ENCODE assay signal across 21 mouse cellular contexts in genomic region chr10:127969820-127970219, GRCm38 (mm10). TPM values are rescaled to one million over a fixed set of nuclear protein-coding genes. Genes with fewer than 3 reads are reported as not detected.
DNase-seq lines count a peak whose midpoint lies in the region; ATAC-seq lines count a peak whose summit lies in the region.
"Had no signal": no experiment of that assay in that cellular context is flagged by ENCODE, and none has a peak within 500 bp of the region (broad histone marks: within the 10 kb centered on the region; RNA-seq: fewer than 3 reads in every experiment).

No protein-coding gene starts in this region.

- H3K9me3 ChIP-seq in kidney, embryonic 15.5 days (replicated peaks) = no peaks in the 10 kb centered on the region
- no peaks in the 10 kb centered on the region for H3K9me3 ChIP-seq in kidney, embryonic 16.5 days (ENCODE audit: low read length)
- H3K9me3 ChIP-seq in embryonic facial prominence, embryonic 13.5 days = no peaks in the 10 kb centered on the region
- H3K9me3 ChIP-seq in liver, embryonic 13.5 days (replicated peaks) = no peaks in the 10 kb centered on the region
- no peaks in the 10 kb centered on the region for H3K9me3 ChIP-seq in stomach, embryonic 15.5 days
- H3K9me3 ChIP-seq: forebrain, embryonic 13.5 days; limb, embryonic 15.5 days; midbrain, embryonic 12.5 days had no signal

- no peak overlapping the region for H3K4me3 ChIP-seq in kidney, embryonic 15.5 days (replicated peaks)
- H3K4me3 ChIP-seq in kidney, embryonic 16.5 days (ENCODE audit: low read length) = no peak overlapping the region
- no peak overlapping the region for H3K4me3 ChIP-seq in embryonic facial prominence, embryonic 13.5 days
- H3K4me3 ChIP-seq in liver, embryonic 13.5 days (replicated peaks) = no peak overlapping the region
- no peak overlapping the region for H3K4me3 ChIP-seq in stomach, embryonic 15.5 days (replicated peaks)
- H3K4me3 ChIP-seq: forebrain, embryonic 13.5 days; gastrocnemius, adult 2 months; limb, embryonic 15.5 days; midbrain, embryonic 12.5 days had no signal

- H3K27ac ChIP-seq in kidney, embryonic 15.5 days = 0 out of 2 replicates have a peak overlapping the region, but pooled peaks have one; percentile 37
- H3K27ac ChIP-seq in kidney, embryonic 16.5 days (ENCODE audit: low read length) = no peak overlapping the region
- peak overlapping the region; percentile 44 for H3K27ac ChIP-seq in embryonic facial prominence, embryonic 13.5 days
- H3K27ac ChIP-seq in liver, embryonic 13.5 days = peak overlapping the region; percentile 10; the same call in 1 of the 2 replicates
- H3K27ac ChIP-seq in stomach, embryonic 15.5 days = peak overlapping the region; percentile 61; the same call in 1 of the 2 replicates
- H3K27ac ChIP-seq: forebrain, embryonic 13.5 days; gastrocnemius, adult 2 months; midbrain, embryonic 12.5 days had no signal

- no peak for DNase-seq in liver, embryonic 13.5 days
- no peak for DNase-seq in cerebellum, postnatal 36 days
- DNase-seq in layer of hippocampus, postnatal 10 days (ENCODE audit: low spot score in 2 of 2) = no peak
- DNase-seq: B cell, adult 2 months; cerebellum, postnatal 25 days; gastrocnemius, adult 2 months; heart, postnatal 10 days; kidney, adult 11 months; lung, postnatal 36 days had no signal

- H3K36me3 ChIP-seq in kidney, embryonic 15.5 days = no peaks in the 10 kb centered on the region
- no peaks in the 10 kb centered on the region for H3K36me3 ChIP-seq in kidney, embryonic 16.5 days (ENCODE audit: insufficient read depth, low read length)
- H3K36me3 ChIP-seq in embryonic facial prominence, embryonic 13.5 days = no peaks in the 10 kb centered on the region
- H3K36me3 ChIP-seq in liver, embryonic 13.5 days = no peaks in the 10 kb centered on the region
- H3K36me3 ChIP-seq in stomach, embryonic 15.5 days = no peaks in the 10 kb centered on the region
- H3K36me3 ChIP-seq: limb, embryonic 15.5 days; midbrain, embryonic 12.5 days had no signal

- H3K4me2 ChIP-seq in kidney, embryonic 15.5 days = no peak overlapping the region
- H3K4me2 ChIP-seq in kidney, embryonic 16.5 days (replicated peaks; ENCODE audit: low read depth, low read length) = no peak overlapping the region
- 0 out of 2 replicates have a peak overlapping the region, but pooled peaks have one; percentile 11 for H3K4me2 ChIP-seq in embryonic facial prominence, embryonic 13.5 days
- no peak overlapping the region for H3K4me2 ChIP-seq in liver, embryonic 13.5 days
- no peak overlapping the region for H3K4me2 ChIP-seq in stomach, embryonic 15.5 days
- H3K4me2 ChIP-seq: forebrain, embryonic 13.5 days; limb, embryonic 15.5 days; midbrain, embryonic 12.5 days had no signal

- H3K4me1 ChIP-seq in kidney, embryonic 15.5 days = peaks cover 8% of the 10 kb centered on the region
- H3K4me1 ChIP-seq in kidney, embryonic 16.5 days (ENCODE audit: insufficient read depth, low read length) = 0 out of 2 replicates have a peak, but pooled peaks cover 2% of the 10 kb centered on the region
- H3K4me1 ChIP-seq in embryonic facial prominence, embryonic 13.5 days = peaks cover 19% of the 10 kb centered on the region
- peaks cover 15% of the 10 kb centered on the region for H3K4me1 ChIP-seq in liver, embryonic 13.5 days (replicated peaks)
- no peaks in the 10 kb centered on the region for H3K4me1 ChIP-seq in stomach, embryonic 15.5 days
- H3K4me1 ChIP-seq: forebrain, embryonic 13.5 days; midbrain, embryonic 12.5 days had no signal

- no peak for ATAC-seq in kidney, embryonic 15.5 days (replicated peaks; ENCODE audit: low FRiP score)
- no peak for ATAC-seq in kidney, embryonic 16.5 days (ENCODE audit: low FRiP score, low TSS enrichment)
- no peak for ATAC-seq in embryonic facial prominence, embryonic 13.5 days (ENCODE audit: insufficient number of reproducible peaks, insufficient read depth, low FRiP score, low TSS enrichment, low read depth)
- ATAC-seq in liver, embryonic 13.5 days (ENCODE audit: low read depth) = peak; percentile 50; the same call in 1 of the 2 replicates
- ATAC-seq in stomach, embryonic 15.5 days (ENCODE audit: insufficient read depth, low FRiP score, low read depth) = peak; percentile 76; the same call in 1 of the 2 replicates
- ATAC-seq in frontal cortex, adult (ENCODE audit: low TSS enrichment) = no peak
- ATAC-seq: forebrain, embryonic 13.5 days had no signal

- WGBS in kidney, embryonic 15.5 days = 53% methylated on average over 4 of the region's 4 CpGs
- 37% methylated on average over 4 of the region's 4 CpGs for WGBS in kidney, embryonic 16.5 days
- 27% methylated on average over 4 of the region's 4 CpGs for WGBS in embryonic facial prominence, embryonic 13.5 days
- WGBS in liver, embryonic 13.5 days (ENCODE audit: insufficient replicate concordance) = 15% methylated on average over 4 of the region's 4 CpGs
- WGBS in stomach, embryonic 15.5 days = 48% methylated on average over 4 of the region's 4 CpGs

- no peak overlapping the region for H3K9ac ChIP-seq in kidney, embryonic 15.5 days
- no peak overlapping the region for H3K9ac ChIP-seq in kidney, embryonic 16.5 days (replicated peaks; ENCODE audit: low read length)
- no peak overlapping the region for H3K9ac ChIP-seq in embryonic facial prominence, embryonic 13.5 days
- H3K9ac ChIP-seq in liver, embryonic 13.5 days = no peak overlapping the region
- H3K9ac ChIP-seq in stomach, embryonic 15.5 days = no peak overlapping the region
- H3K9ac ChIP-seq: forebrain, embryonic 13.5 days; limb, embryonic 15.5 days; midbrain, embryonic 12.5 days had no signal

- H3K27me3 ChIP-seq in kidney, embryonic 15.5 days = no peaks in the 10 kb centered on the region
- H3K27me3 ChIP-seq in kidney, embryonic 16.5 days (ENCODE audit: insufficient read depth, low read length) = no peaks in the 10 kb centered on the region
- no peaks in the 10 kb centered on the region for H3K27me3 ChIP-seq in embryonic facial prominence, embryonic 13.5 days
- no peaks in the 10 kb centered on the region for H3K27me3 ChIP-seq in liver, embryonic 13.5 days
- H3K27me3 ChIP-seq in stomach, embryonic 15.5 days (replicated peaks) = no peaks in the 10 kb centered on the region
- H3K27me3 ChIP-seq: forebrain, embryonic 13.5 days; limb, embryonic 15.5 days; midbrain, embryonic 12.5 days had no signal

RNA-seq across cellular contexts. Expression of gene Hsd17b6, which starts 37.6 kb away (rescaled TPM):
- polyA plus RNA-seq in kidney, embryonic 15.5 days (2015; fragmentation: Nextera tagmentation; extraction: Ambion mirVana) = not detected in 2 replicates
- polyA plus RNA-seq in kidney, embryonic 16.5 days (2015; fragmentation: Nextera tagmentation; extraction: Ambion mirVana) = not detected in 2 replicates
- not detected in 2 replicates for polyA plus RNA-seq in embryonic facial prominence, embryonic 13.5 days (2015; fragmentation: Nextera tagmentation; extraction: Ambion mirVana)
- not detected in 2 replicates for polyA plus RNA-seq in liver, embryonic 13.5 days (2015; fragmentation: Nextera tagmentation; extraction: Ambion mirVana)
- polyA plus RNA-seq in stomach, embryonic 15.5 days (2015; fragmentation: Nextera tagmentation; extraction: Ambion mirVana) = not detected in 2 replicates
- total RNA-seq in layer of hippocampus, postnatal 10 days (2021) = not detected
- total RNA-seq: gastrocnemius, adult 2 months; heart, adult 8-10 months; heart, postnatal 10 days; layer of hippocampus, postnatal 25 days; neutrophil, adult 5-6 weeks had no signal
- polyA plus RNA-seq: forebrain, embryonic 13.5 days; limb, embryonic 15.5 days; midbrain, embryonic 12.5 days; spleen, adult 2 months had no signal

RNA-seq across cellular contexts. Expression of gene Prim1, which starts 45.1 kb away (rescaled TPM):
- polyA plus RNA-seq in kidney, embryonic 15.5 days (2015; fragmentation: Nextera tagmentation; extraction: Ambion mirVana) = 84.9 and 92.8 TPM in 2 replicates
- polyA plus RNA-seq in kidney, embryonic 16.5 days (2015; fragmentation: Nextera tagmentation; extraction: Ambion mirVana) = 83.4 and 84.1 TPM in 2 replicates
- polyA plus RNA-seq in embryonic facial prominence, embryonic 13.5 days (2015; fragmentation: Nextera tagmentation; extraction: Ambion mirVana) = 92.1 and 92.2 TPM in 2 replicates
- 87.0 and 99.1 TPM in 2 replicates for polyA plus RNA-seq in liver, embryonic 13.5 days (2015; fragmentation: Nextera tagmentation; extraction: Ambion mirVana)
- polyA plus RNA-seq in stomach, embryonic 15.5 days (2015; fragmentation: Nextera tagmentation; extraction: Ambion mirVana) = 69.9 and 75.1 TPM in 2 replicates
- total RNA-seq in layer of hippocampus, postnatal 10 days (2021) = 1 to 10 TPM; 8.0 to 9.7 TPM

Comparison
In these comparisons a context has a peak if more than half of its experiments do, and no peak if none do; other contexts are left out.
1. ATAC-seq: peak in liver, embryonic 13.5 days (single experiment) and stomach, embryonic 15.5 days (single experiment); none in kidney, embryonic 15.5 days (single experiment), kidney, embryonic 16.5 days (single experiment), embryonic facial prominence, embryonic 13.5 days (single experiment) and frontal cortex, adult (single experiment).